Mouse (Mus musculus): Measurements from ENCODE around the gene Gtpbp1. TPM values are rescaled to one million over a fixed set of nuclear protein-coding genes. Genes with fewer than 3 reads are reported as not detected.
A peak's percentile ranks its signal among the peaks of the same experiment; 100 is the strongest.

The Gtpbp1 gene
- polyA plus RNA-seq, 1 experiment from 2014 or later: 46.6 TPM

DNA sequence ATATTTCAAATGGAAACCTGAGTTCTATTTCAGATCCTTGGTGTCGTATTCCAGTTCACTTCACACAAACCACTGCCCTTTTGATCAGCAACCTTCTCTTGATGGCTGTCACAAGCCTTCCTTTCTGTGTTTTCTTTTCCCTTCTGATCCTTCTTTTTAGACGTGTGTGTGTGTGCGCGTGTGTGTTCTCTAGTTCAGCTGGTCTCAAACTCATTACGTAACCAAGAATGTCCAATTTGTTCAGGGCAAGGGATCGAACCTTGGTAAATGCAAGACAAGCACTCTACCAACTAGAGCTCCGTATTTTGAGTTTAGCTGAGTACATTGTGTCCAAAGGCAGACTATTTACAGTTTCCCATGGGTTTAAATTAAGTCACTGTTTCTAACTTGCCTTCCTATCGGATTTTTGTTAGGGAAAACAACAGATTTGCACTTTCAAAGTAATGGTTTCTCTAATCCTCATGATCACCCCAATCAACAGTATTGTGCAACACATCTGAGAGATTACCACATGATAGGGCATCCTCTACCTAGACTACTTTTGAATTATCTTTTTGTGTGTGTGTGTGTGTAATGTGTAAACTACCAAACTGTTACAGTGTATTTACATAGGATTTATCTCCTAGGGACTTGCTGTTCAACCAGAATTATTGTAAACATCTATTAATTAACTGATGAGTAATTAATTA lies 2.2 kb upstream of the Gtpbp1 start:
- peak overlapping the region; percentile 97 for H3K4me3 ChIP-seq
- WGBS: 5% methylated on average over 8 of the region's 8 CpGs
- H3K4me1 ChIP-seq: peaks cover 77% of the 10 kb centered on the region
- no peak for DNase-seq (ENCODE audit: low spot score)
- H3K9me3 ChIP-seq (replicated peaks): no peaks in the 10 kb centered on the region
- no peaks in the 10 kb centered on the region for H3K36me3 ChIP-seq
- H3K27ac ChIP-seq (replicated peaks): peak overlapping the region; percentile 94
- no peaks in the 10 kb centered on the region for H3K27me3 ChIP-seq (ENCODE audit: low read depth, poor library complexity, severe bottlenecking)

DNA sequence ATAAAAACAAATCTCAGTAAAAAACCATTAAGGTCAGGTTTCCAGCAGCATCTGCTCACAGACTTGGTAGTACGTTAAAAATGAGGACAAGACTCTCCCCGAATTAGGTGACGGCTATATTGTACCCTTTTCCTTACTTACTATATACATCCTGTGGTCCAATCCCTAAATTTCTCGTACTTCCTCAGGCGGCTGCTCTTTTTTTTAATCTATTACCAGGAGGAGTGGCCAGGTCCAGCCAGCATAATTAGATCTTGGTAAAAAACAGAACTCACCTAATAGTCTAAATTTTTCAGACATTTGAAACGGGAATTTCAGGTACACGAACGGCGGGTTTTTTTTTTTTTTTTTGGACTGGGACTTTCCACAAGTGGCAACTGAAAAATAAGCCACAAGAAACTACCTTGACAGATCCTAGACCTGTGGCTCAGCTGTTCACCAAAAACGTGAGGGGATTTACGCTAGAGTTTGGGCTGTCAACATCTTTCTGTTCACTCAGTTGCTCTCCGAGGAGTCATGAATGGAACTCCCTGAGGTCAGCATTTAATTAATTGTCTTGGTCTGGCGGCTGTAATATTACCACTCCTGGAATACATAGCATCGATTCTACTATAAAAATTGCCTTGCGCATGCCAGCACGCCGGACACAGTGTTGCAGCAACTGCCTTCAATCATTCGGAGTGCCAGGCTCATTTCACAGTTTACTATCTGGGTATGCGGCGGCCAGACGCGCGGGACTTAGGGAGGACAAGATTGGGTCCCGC lies 801 bp upstream of the Gtpbp1 start:
- no peaks in the 10 kb centered on the region for H3K27me3 ChIP-seq (ENCODE audit: low read depth, poor library complexity, severe bottlenecking)
- peaks cover 9% of the 10 kb centered on the region for H3K36me3 ChIP-seq
- WGBS: 18% methylated on average over 24 of the region's 24 CpGs
- H3K9me3 ChIP-seq (replicated peaks): no peaks in the 10 kb centered on the region
- DNase-seq (ENCODE audit: low spot score): no peak
- H3K4me3 ChIP-seq: peak overlapping the region; percentile 97
- H3K4me1 ChIP-seq: peaks cover 64% of the 10 kb centered on the region
- peak overlapping the region; percentile 96 for H3K27ac ChIP-seq (replicated peaks)

DNA sequence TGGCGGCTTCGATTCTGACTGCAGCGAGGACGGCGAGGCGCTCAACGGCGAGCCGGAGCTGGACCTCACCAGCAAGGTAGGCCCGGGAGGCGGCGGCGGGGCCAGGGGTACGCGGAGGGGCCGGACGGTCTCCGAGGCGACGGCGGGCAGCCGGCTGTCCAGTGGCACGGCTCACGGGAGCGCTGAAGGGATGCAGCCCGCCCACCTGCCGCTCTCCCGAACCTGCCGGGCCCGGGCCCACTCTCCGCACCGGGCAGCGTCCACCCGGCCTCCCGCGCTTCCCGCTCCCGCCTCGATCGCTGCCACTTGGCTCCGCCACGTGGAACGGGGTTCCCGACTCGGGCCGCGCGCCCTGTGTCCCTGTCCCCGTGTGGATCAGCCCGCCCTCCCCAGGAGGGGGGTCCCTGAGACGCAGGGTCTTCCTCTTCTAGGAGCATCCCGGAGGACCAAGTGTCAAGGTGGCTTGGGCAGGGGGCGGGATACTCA lies 421 bp downstream of the Gtpbp1 start:
- WGBS: 0% methylated on average over 36 of the region's 53 CpGs
- H3K27ac ChIP-seq (replicated peaks): peak overlapping the region; percentile 96
- DNase-seq (ENCODE audit: low spot score): no peak
- H3K4me3 ChIP-seq: peak overlapping the region; percentile 97
- H3K4me1 ChIP-seq: peaks cover 52% of the 10 kb centered on the region
- no peaks in the 10 kb centered on the region for H3K9me3 ChIP-seq (replicated peaks)
- H3K27me3 ChIP-seq (ENCODE audit: low read depth, poor library complexity, severe bottlenecking): no peaks in the 10 kb centered on the region
- H3K36me3 ChIP-seq: peaks cover 19% of the 10 kb centered on the region

- DNase-seq (ENCODE audit: low spot score): no peak
- 87% methylated on average over 5 of the region's 5 CpGs for WGBS
- H3K4me1 ChIP-seq: peaks cover 46% of the 10 kb centered on the region
- H3K27me3 ChIP-seq (ENCODE audit: low read depth, poor library complexity, severe bottlenecking): no peaks in the 10 kb centered on the region
- no peak overlapping the region for H3K27ac ChIP-seq (replicated peaks)
- no peaks in the 10 kb centered on the region for H3K9me3 ChIP-seq (replicated peaks)
- peaks cover 32% of the 10 kb centered on the region for H3K36me3 ChIP-seq
- H3K4me3 ChIP-seq: peak overlapping the region; percentile 97; the same call in 1 of the 2 replicates
These were observed 1.7 kb downstream of the Gtpbp1 start for GRCm38 (mm10) chr15:79692334-79692733.

GRCm38 (mm10) chr15:79693740-79694139 lies 3.1 kb downstream of the Gtpbp1 start:
- Histone ChIP-seq H3K27me3 (ENCODE audit: low read depth, poor library complexity, severe bottlenecking) (no peaks in the 10 kb centered on the region), H3K27ac (replicated peaks) (0 out of 2 replicates have a peak overlapping the region, but pooled peaks have one; percentile 18), H3K9me3 (replicated peaks) (no peaks in the 10 kb centered on the region), H3K36me3 (peaks cover 39% of the 10 kb centered on the region), H3K4me1 (peaks cover 46% of the 10 kb centered on the region), H3K4me3 (peak overlapping the region; percentile 5; the same call in 1 of the 2 replicates)
- no peak for DNase-seq (ENCODE audit: low spot score)
- 88% methylated on average over 11 of the region's 11 CpGs for WGBS

- H3K4me1 ChIP-seq: peaks cover 40% of the 10 kb centered on the region
- H3K36me3 ChIP-seq: peaks cover 46% of the 10 kb centered on the region
- no peaks in the 10 kb centered on the region for H3K9me3 ChIP-seq (replicated peaks)
- no peak overlapping the region for H3K4me3 ChIP-seq
- H3K27ac ChIP-seq (replicated peaks): no peak overlapping the region
- 89% methylated on average over 4 of the region's 4 CpGs for WGBS
- DNase-seq (ENCODE audit: low spot score): no peak
- H3K27me3 ChIP-seq (ENCODE audit: low read depth, poor library complexity, severe bottlenecking): no peaks in the 10 kb centered on the region
These were observed 3.9 kb downstream of the Gtpbp1 start for GRCm38 (mm10) chr15:79694512-79694911.

DNA sequence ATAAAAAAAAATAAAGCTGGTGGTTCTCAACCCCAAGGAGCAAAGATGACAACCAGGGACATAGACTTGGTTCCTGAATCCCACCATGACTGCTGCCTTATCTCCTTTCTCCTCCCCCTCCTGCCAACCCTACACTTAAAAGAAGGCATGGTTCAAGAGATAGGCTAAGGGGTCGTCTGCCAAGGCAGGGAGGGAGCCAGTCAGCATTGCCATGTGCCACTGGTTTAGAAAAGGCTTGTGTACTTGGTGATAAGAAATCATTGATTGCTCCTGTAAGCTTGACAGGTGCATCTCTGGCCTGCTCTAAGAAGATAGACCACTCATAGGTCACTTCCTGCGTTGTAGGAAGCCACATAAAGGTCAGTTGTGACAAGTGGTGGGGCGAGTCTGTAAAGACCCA lies 4.9 kb downstream of the Gtpbp1 start:
- no peak overlapping the region for H3K27ac ChIP-seq (replicated peaks)
- WGBS: 80% methylated on average over 3 of the region's 3 CpGs
- peaks cover 33% of the 10 kb centered on the region for H3K4me1 ChIP-seq
- H3K9me3 ChIP-seq (replicated peaks): no peaks in the 10 kb centered on the region
- H3K36me3 ChIP-seq: peaks cover 48% of the 10 kb centered on the region
- no peak overlapping the region for H3K4me3 ChIP-seq
- no peaks in the 10 kb centered on the region for H3K27me3 ChIP-seq (ENCODE audit: low read depth, poor library complexity, severe bottlenecking)
- DNase-seq (ENCODE audit: low spot score): no peak

- H3K27ac ChIP-seq (replicated peaks): no peak overlapping the region
- H3K4me1 ChIP-seq: peaks cover 29% of the 10 kb centered on the region
- 95% methylated on average over 2 of the region's 2 CpGs for WGBS
- no peaks in the 10 kb centered on the region for H3K27me3 ChIP-seq (ENCODE audit: low read depth, poor library complexity, severe bottlenecking)
- peaks cover 48% of the 10 kb centered on the region for H3K36me3 ChIP-seq
- no peaks in the 10 kb centered on the region for H3K9me3 ChIP-seq (replicated peaks)
- no peak for DNase-seq (ENCODE audit: low spot score)
- H3K4me3 ChIP-seq: no peak overlapping the region
These were observed 5.9 kb downstream of the Gtpbp1 start for GRCm38 (mm10) chr15:79696508-79696907.

DNA sequence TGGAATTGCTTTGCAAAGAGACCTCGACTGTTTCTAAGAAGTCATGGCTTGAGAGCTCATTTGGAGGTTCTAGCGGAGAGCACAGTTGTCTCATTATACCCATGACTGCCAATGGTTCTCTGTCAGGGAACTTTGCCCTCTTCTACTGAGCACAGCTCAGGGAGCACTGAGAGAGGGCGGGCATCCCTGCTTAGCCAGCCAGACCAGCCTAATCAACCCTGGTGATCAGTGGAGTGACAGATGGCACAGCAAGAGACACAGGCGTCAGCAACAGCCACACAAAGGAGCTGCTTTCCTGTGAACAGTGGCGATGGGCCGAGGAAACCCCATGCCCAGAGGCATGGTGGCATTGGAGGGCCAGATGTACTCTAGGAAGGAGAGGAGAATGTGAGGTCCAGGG lies 6.4 kb downstream of the Gtpbp1 start:
- 90% methylated on average over 6 of the region's 6 CpGs for WGBS
- H3K27ac ChIP-seq (replicated peaks): no peak overlapping the region
- H3K36me3 ChIP-seq: peaks cover 48% of the 10 kb centered on the region
- no peak for DNase-seq (ENCODE audit: low spot score)
- no peaks in the 10 kb centered on the region for H3K27me3 ChIP-seq (ENCODE audit: low read depth, poor library complexity, severe bottlenecking)
- no peak overlapping the region for H3K4me3 ChIP-seq
- H3K9me3 ChIP-seq (replicated peaks): no peaks in the 10 kb centered on the region
- peaks cover 24% of the 10 kb centered on the region for H3K4me1 ChIP-seq

GRCm38 (mm10) chr15:79697558-79698187 lies 7.0 kb downstream of the Gtpbp1 start:
- 82% methylated on average over 9 of the region's 9 CpGs for WGBS
- peaks cover 48% of the 10 kb centered on the region for H3K36me3 ChIP-seq
- peaks cover 18% of the 10 kb centered on the region for H3K4me1 ChIP-seq
- H3K27ac ChIP-seq (replicated peaks): no peak overlapping the region
- no peak overlapping the region for H3K4me3 ChIP-seq
- no peak for DNase-seq (ENCODE audit: low spot score)
- no peaks in the 10 kb centered on the region for H3K9me3 ChIP-seq (replicated peaks)
- no peaks in the 10 kb centered on the region for H3K27me3 ChIP-seq (ENCODE audit: low read depth, poor library complexity, severe bottlenecking)

DNA sequence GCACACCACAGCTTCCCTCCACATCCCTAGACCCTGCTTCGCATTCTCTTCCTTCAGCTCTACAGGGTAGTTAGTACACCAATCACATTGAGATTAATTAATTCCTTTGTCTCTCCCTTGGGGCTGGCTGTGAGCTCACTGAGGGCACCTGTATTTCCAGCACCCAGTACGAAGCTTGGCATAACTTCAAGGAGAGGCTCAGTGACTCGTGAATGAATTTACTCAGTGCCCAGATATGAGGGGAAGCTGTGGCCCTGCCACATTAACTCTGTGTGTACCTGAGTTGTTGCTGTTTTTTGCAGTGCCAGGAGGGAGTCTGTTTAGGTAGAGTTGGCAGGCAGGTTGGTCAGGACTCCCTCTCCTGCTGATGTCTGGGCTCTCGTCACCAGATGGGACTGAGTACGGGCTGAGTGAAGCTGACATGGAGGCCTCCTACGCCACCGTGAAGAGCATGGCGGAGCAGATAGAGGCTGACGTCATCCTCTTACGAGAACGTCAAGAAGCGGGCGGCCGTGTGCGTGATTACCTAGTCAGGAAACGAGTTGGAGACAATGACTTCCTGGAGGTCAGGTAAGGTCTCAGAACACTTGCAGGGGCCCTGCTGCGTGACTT lies 16.1 kb downstream of the Gtpbp1 start:
- WGBS: 92% methylated on average over 17 of the region's 17 CpGs
- Histone ChIP-seq H3K9me3 (replicated peaks) (no peaks in the 10 kb centered on the region), H3K4me3 (no peak overlapping the region), H3K27ac (replicated peaks) (no peak overlapping the region), H3K36me3 (peaks cover 58% of the 10 kb centered on the region), H3K27me3 (ENCODE audit: low read depth, poor library complexity, severe bottlenecking) (no peaks in the 10 kb centered on the region), H3K4me1 (no peaks in the 10 kb centered on the region)
- no peak for DNase-seq (ENCODE audit: low spot score)

GRCm38 (mm10) chr15:79708229-79708822 lies 17.7 kb downstream of the Gtpbp1 start:
- WGBS: 94% methylated on average over 5 of the region's 5 CpGs
- Histone ChIP-seq H3K4me1 (no peaks in the 10 kb centered on the region), H3K36me3 (peaks cover 74% of the 10 kb centered on the region), H3K27ac (replicated peaks) (no peak overlapping the region), H3K4me3 (no peak overlapping the region), H3K9me3 (replicated peaks) (no peaks in the 10 kb centered on the region), H3K27me3 (ENCODE audit: low read depth, poor library complexity, severe bottlenecking) (no peaks in the 10 kb centered on the region)
- DNase-seq (ENCODE audit: low spot score): no peak

Measured in midbrain, embryonic 10.5 days (tissue).